Mouse (Mus musculus) embryonic facial prominence, embryonic 13.5 days (tissue): ENCODE measurements around the gene Creb1. TPM values are rescaled to one million over a fixed set of nuclear protein-coding genes. Genes with fewer than 3 reads are reported as not detected.
"Not testable (repeated sequence)": the region's sequence is repeated elsewhere in the genome, so short reads cannot be mapped to it uniquely, and the experiment has no call there.

Experiments
- ATAC-seq: fragments of 200-750 bp; cut with Nextera tagmentation; 2 replicates; pipeline ENCODE4 v1.8.0; 2017; ENCODE audit warnings: low read depth; ENCODE audit not compliant: insufficient number of reproducible peaks, insufficient read depth, low FRiP score, low TSS enrichment
- H3K27ac ChIP-seq: fragments of 300-500 bp; sonication (generic); 2 replicates; pipeline ENCODE4 v1.5.1; 2015; ENCODE audit warnings: moderate library complexity, mild to moderate bottlenecking, inconsistent platforms
- H3K27me3 ChIP-seq: fragments of 300-500 bp; sonication (generic); 2 replicates; pipeline ENCODE4 v1.6.1; 2015; ENCODE audit warnings: mild to moderate bottlenecking, inconsistent platforms
- H3K36me3 ChIP-seq: fragments of 300-500 bp; sonication (generic); 2 replicates; pipeline ENCODE4 v1.6.1; 2015; ENCODE audit warnings: mild to moderate bottlenecking, inconsistent platforms
- H3K4me1 ChIP-seq: fragments of 300-500 bp; sonication (generic); 2 replicates; pipeline ENCODE4 v1.6.1; 2015; ENCODE audit warnings: inconsistent platforms
- H3K4me2 ChIP-seq: fragments of 300-500 bp; sonication (generic); 2 replicates; pipeline ENCODE4 v1.6.1; 2015; ENCODE audit warnings: moderate library complexity, mild to moderate bottlenecking, inconsistent platforms
- H3K4me3 ChIP-seq: fragments of 300-500 bp; sonication (generic); 2 replicates; pipeline ENCODE4 v1.5.1; 2015; ENCODE audit warnings: mild to moderate bottlenecking, inconsistent platforms
- H3K9ac ChIP-seq: fragments of 300-500 bp; sonication (generic); 2 replicates; pipeline ENCODE4 v1.6.1; 2015; ENCODE audit warnings: mild to moderate bottlenecking, inconsistent platforms
- H3K9me3 ChIP-seq: fragments of 300-500 bp; sonication (generic); 2 replicates; pipeline ENCODE4 v1.6.1; 2016; ENCODE audit warnings: inconsistent platforms
- WGBS: fragments of 180-500 bp; shearing (Covaris S2); methylation state at CpG from one replicate; pipeline ENCODE4 v1.1.7; 2015; ENCODE audit warnings: mixed read lengths; 5-methylcytosine and 5-hydroxymethylcytosine counted together
- polyA plus RNA-seq: library from polyadenylated mRNA; unstranded; fragments of >200 nt; fragmentation: Nextera tagmentation; extraction: Ambion mirVana; gene quantifications from 2 replicates; pipeline ENCODE4 v1.2.1, GENCODE M21; 2015

Gene Creb1
- polyA plus RNA-seq, 1 experiment from 2014 or later: 37.5 TPM

DNA sequence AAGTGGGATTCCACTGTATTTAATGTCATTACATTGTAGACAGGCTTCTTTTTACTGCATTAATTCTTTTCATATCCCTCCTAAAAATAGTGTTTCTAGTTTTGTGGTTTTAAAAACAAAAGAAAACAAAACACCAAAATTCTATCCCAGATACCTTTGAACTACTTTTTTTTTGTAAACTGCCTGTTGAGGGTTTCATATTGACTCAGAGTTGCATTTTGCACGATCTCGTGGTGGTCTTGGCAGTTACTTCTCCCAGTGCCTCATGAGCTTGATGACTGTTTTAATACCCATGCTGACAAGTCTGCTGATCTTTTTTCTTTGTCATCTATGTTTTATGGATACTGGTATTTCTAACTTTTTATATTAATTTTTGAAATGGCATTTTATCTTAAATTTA is 16.9 kb downstream of the Creb1 start:
- H3K4me1 ChIP-seq: no peaks in the 10 kb centered on the region
- H3K9ac ChIP-seq: no peak overlapping the region
- 0 out of 2 replicates have a peak, but pooled peaks cover 16% of the 10 kb centered on the region for H3K36me3 ChIP-seq
- no peak overlapping the region for H3K4me2 ChIP-seq
- ATAC-seq: no peak
- H3K9me3 ChIP-seq: no peaks in the 10 kb centered on the region
- no peak overlapping the region for H3K27ac ChIP-seq
- H3K27me3 ChIP-seq: no peaks in the 10 kb centered on the region
- WGBS: 79% methylated on average over 2 of the region's 2 CpGs
- no peak overlapping the region for H3K4me3 ChIP-seq

GRCm38 (mm10) chr1:64551908-64552307 is 19.5 kb downstream of the Creb1 start:
- Histone ChIP-seq H3K9ac (no peak overlapping the region), H3K9me3 (no peaks in the 10 kb centered on the region), H3K36me3 (peaks cover 25% of the 10 kb centered on the region), H3K4me1 (no peaks in the 10 kb centered on the region), H3K27me3 (no peaks in the 10 kb centered on the region), H3K4me3 (no peak overlapping the region), H3K27ac (no peak overlapping the region), H3K4me2 (no peak overlapping the region)
- WGBS: 45% methylated on average over 2 of the region's 2 CpGs
- no peak for ATAC-seq

DNA sequence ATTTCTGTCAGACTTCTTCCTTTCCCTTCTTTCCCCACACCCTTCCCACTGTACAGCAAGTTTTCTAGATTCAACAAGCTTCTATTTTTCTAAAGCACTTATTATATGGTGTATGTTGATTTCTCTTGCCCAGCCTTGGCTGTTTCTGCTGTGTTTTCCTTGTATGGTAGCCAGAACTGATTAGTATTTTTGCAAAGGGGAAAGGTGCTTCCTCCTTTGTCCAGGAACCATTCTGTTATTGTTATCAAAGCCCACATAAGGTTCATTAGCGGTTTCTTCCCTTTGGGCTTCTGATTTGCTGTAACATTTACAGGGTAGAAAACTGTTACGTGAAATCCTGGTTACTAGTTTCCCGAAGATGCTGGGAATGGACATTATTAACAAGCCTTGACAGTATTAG is 27.7 kb downstream of the Creb1 start:
- H3K4me3 ChIP-seq: no peak overlapping the region
- no peaks in the 10 kb centered on the region for H3K9me3 ChIP-seq
- H3K27me3 ChIP-seq: no peaks in the 10 kb centered on the region
- no peak for ATAC-seq
- no peak overlapping the region for H3K4me2 ChIP-seq
- H3K9ac ChIP-seq: no peak overlapping the region
- no peaks in the 10 kb centered on the region for H3K4me1 ChIP-seq
- no peak overlapping the region for H3K27ac ChIP-seq
- WGBS: 90% methylated on average over 3 of the region's 3 CpGs
- peaks cover 30% of the 10 kb centered on the region for H3K36me3 ChIP-seq

DNA sequence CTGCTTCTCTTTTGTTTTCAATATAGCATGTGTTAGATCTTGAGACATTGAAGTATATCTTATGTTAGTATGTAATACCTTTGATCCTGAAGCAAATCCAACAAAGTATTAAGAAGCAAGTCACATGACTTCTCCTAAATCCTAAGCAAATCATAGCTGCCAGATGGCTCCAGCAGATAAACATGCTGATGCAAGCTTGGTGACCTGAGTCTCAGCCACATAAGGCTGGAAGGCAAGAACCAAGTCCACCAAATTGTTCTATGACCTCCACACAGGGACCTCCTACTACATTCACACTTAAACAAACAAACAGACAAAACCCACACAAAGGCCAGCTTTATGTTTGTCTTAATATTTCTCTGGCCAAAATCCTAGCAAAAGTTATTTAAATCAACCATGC is 35.8 kb downstream of the Creb1 start:
- no peak overlapping the region for H3K4me2 ChIP-seq
- H3K9ac ChIP-seq: no peak overlapping the region
- no peak for ATAC-seq
- H3K9me3 ChIP-seq: no peaks in the 10 kb centered on the region
- no peak overlapping the region for H3K4me3 ChIP-seq
- H3K36me3 ChIP-seq: peaks cover 41% of the 10 kb centered on the region
- no peak overlapping the region for H3K27ac ChIP-seq
- H3K4me1 ChIP-seq: no peaks in the 10 kb centered on the region
- H3K27me3 ChIP-seq: no peaks in the 10 kb centered on the region

- no peak overlapping the region for H3K4me2 ChIP-seq
- no peak overlapping the region for H3K4me3 ChIP-seq
- WGBS: 76% methylated on average over 7 of the region's 7 CpGs
- ATAC-seq: no peak
- H3K36me3 ChIP-seq: peaks cover 48% of the 10 kb centered on the region
- H3K9ac ChIP-seq: no peak overlapping the region
- H3K9me3 ChIP-seq: no peaks in the 10 kb centered on the region
- no peak overlapping the region for H3K27ac ChIP-seq
- no peaks in the 10 kb centered on the region for H3K27me3 ChIP-seq
- no peaks in the 10 kb centered on the region for H3K4me1 ChIP-seq
These were observed 43.6 kb downstream of the Creb1 start for GRCm38 (mm10) chr1:64576022-64576421.

GRCm38 (mm10) chr1:64576732-64577131 is 44.3 kb downstream of the Creb1 start:
- ATAC-seq: no peak
- Histone ChIP-seq H3K9me3 (no peaks in the 10 kb centered on the region), H3K36me3 (peaks cover 53% of the 10 kb centered on the region)

GRCm38 (mm10) chr1:64577911-64578310 is 45.5 kb downstream of the Creb1 start:
- H3K9me3 ChIP-seq, H3K4me3 ChIP-seq, H3K27me3 ChIP-seq, H3K9ac ChIP-seq, H3K4me1 ChIP-seq, H3K4me2 ChIP-seq, ATAC-seq, H3K27ac ChIP-seq: not testable (repeated sequence)
- WGBS: 42% methylated on average over 9 of the region's 9 CpGs
- peaks cover 56% of the 10 kb centered on the region for H3K36me3 ChIP-seq

More at GRCm38 (mm10) chr1:64576732-64577131, 44.3 kb downstream of the Creb1 start:
- H3K9ac ChIP-seq: no peak overlapping the region
- H3K27ac ChIP-seq: no peak overlapping the region
- H3K4me1 ChIP-seq: no peaks in the 10 kb centered on the region
- H3K4me2 ChIP-seq: no peak overlapping the region
- H3K27me3 ChIP-seq: no peaks in the 10 kb centered on the region
- WGBS: 72% methylated on average over 2 of the region's 2 CpGs
- H3K4me3 ChIP-seq: no peak overlapping the region

- Histone ChIP-seq H3K9ac (no peak overlapping the region), H3K27ac (no peak overlapping the region), H3K27me3 (no peaks in the 10 kb centered on the region), H3K36me3 (peaks cover 56% of the 10 kb centered on the region), H3K4me1 (no peaks in the 10 kb centered on the region), H3K4me2 (no peak overlapping the region), H3K4me3 (no peak overlapping the region), H3K9me3 (no peaks in the 10 kb centered on the region)
- 86% methylated on average over 3 of the region's 3 CpGs for WGBS
- ATAC-seq: no peak
These were observed 46.4 kb downstream of the Creb1 start for GRCm38 (mm10) chr1:64578801-64579200.

DNA sequence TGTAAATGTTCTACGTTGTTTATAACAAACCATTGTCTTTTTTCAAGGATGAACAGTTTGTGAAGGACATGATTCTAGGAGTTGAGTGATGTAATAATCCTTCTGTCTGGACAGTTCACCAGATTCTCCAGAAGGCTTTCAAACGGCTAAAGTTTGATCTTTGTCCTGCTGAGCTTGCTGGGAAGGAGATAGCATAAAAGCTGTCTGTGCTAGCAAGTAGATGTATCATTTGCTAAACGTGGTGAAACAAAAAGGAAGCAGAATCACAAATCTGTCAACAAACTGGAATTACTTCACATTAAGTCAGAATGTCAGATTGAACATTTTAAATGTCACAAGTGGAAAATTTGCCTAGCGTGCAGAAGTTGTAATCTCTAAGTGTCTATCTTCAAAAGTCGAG is 66.5 kb downstream of the Creb1 start:
- Histone ChIP-seq H3K36me3 (peaks cover 42% of the 10 kb centered on the region), H3K27ac (no peak overlapping the region), H3K27me3 (no peaks in the 10 kb centered on the region), H3K9me3 (no peaks in the 10 kb centered on the region), H3K4me2 (no peak overlapping the region), H3K9ac (no peak overlapping the region), H3K4me3 (no peak overlapping the region), H3K4me1 (no peaks in the 10 kb centered on the region)
- WGBS: 61% methylated on average over 5 of the region's 5 CpGs
- no peak for ATAC-seq

DNA sequence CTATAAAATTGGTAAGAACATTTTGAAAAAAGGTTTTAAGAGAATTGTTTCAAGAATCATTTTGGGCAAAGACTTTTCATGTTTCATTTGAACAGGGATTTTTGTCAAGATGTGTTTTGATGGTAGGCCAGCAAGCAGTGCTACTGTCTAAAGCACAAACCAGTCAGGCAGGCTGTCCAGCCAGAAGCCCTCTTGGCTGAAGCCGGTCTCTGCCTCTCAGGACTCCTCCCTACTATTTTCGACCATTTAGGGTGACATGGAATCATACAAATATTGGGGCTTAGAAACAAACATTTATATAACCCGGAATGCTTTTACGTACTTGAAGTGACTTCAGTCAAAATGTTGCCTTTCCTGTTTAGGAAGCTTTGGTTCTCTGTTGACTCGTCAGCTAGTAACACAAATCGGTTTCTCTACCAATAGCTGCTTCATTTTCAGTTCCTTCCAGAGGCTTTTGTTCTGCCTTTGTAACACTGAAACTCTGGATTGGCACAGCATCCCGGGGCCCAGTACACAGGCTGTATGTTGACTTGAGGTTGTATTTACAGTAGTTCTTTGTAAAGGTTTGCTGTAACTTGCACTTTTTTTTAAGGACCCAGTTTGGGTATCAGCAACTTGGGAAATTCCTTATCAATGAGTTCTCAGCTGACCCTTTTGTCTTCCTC is 68.1 kb downstream of the Creb1 start:
- Histone ChIP-seq H3K4me2 (no peak overlapping the region), H3K9me3 (no peaks in the 10 kb centered on the region), H3K27ac (no peak overlapping the region), H3K4me1 (no peaks in the 10 kb centered on the region), H3K27me3 (no peaks in the 10 kb centered on the region), H3K9ac (no peak overlapping the region), H3K4me3 (no peak overlapping the region), H3K36me3 (peaks cover 48% of the 10 kb centered on the region)
- 87% methylated on average over 7 of the region's 7 CpGs for WGBS
- ATAC-seq: no peak

GRCm38 (mm10) chr1:64601242-64601842 is 68.9 kb downstream of the Creb1 start:
- no peaks in the 10 kb centered on the region for H3K27me3 ChIP-seq
- no peak overlapping the region for H3K9ac ChIP-seq
- no peak overlapping the region for H3K4me3 ChIP-seq
- no peaks in the 10 kb centered on the region for H3K9me3 ChIP-seq
- ATAC-seq: no peak
- no peaks in the 10 kb centered on the region for H3K4me1 ChIP-seq
- no peak overlapping the region for H3K4me2 ChIP-seq
- peaks cover 47% of the 10 kb centered on the region for H3K36me3 ChIP-seq
- 85% methylated on average over 6 of the region's 6 CpGs for WGBS
- no peak overlapping the region for H3K27ac ChIP-seq

- WGBS: 88% methylated on average over 5 of the region's 5 CpGs
These were observed 70.9 kb downstream of the Creb1 start for GRCm38 (mm10) chr1:64603381-64603780.

More at GRCm38 (mm10) chr1:64603381-64603780, 70.9 kb downstream of the Creb1 start:
- no peak for ATAC-seq
- H3K4me1 ChIP-seq: no peaks in the 10 kb centered on the region
- no peak overlapping the region for H3K9ac ChIP-seq
- no peaks in the 10 kb centered on the region for H3K9me3 ChIP-seq
- no peaks in the 10 kb centered on the region for H3K27me3 ChIP-seq
- no peak overlapping the region for H3K4me2 ChIP-seq
- H3K4me3 ChIP-seq: no peak overlapping the region
- H3K36me3 ChIP-seq: peaks cover 49% of the 10 kb centered on the region
- no peak overlapping the region for H3K27ac ChIP-seq
